Mouse (Mus musculus) limb, embryonic 14.5 days (tissue): ENCODE results near the gene Nuf2. TPM values are rescaled to one million over a fixed set of nuclear protein-coding genes. Genes with fewer than 3 reads are reported as not detected.

Experiments used
- ATAC-seq: fragments of 200-750 bp; cut with Nextera tagmentation; 2 replicates; pipeline ENCODE4 v1.8.0; 2017; ENCODE audit warnings: low read depth, moderate number of reproducible peaks, moderate TSS enrichment; ENCODE audit not compliant: low FRiP score
- DNase-seq: peaks from one replicate; pipeline ENCODE4 v3.0.0-alpha.2; 2015; ENCODE audit warnings: low spot score
- H3K27ac ChIP-seq: fragments of 300-500 bp; sonication (generic); replicated peaks from 2 replicates; pipeline ENCODE4 v1.5.1; 2014; ENCODE audit warnings: low read depth, mild to moderate bottlenecking, low read length, moderate library complexity, mixed read lengths
- H3K27me3 ChIP-seq: fragments of 300-500 bp; sonication (generic); 2 replicates; pipeline ENCODE4 v1.6.1; 2014; ENCODE audit warnings: low read length, mixed read lengths; ENCODE audit not compliant: control insufficient read depth, insufficient read depth
- H3K36me3 ChIP-seq: fragments of 300-500 bp; sonication (generic); 2 replicates; pipeline ENCODE4 v1.6.1; 2014; ENCODE audit warnings: mild to moderate bottlenecking, low read length, moderate library complexity, mixed read lengths; ENCODE audit not compliant: control insufficient read depth, insufficient read depth
- H3K4me1 ChIP-seq: fragments of 300-500 bp; sonication (generic); 2 replicates; pipeline ENCODE4 v1.6.1; 2014; ENCODE audit warnings: antibody characterized with exemption, low read length, mixed read lengths; ENCODE audit not compliant: control insufficient read depth, insufficient read depth
- H3K4me2 ChIP-seq: fragments of 300-500 bp; sonication (generic); replicated peaks from 2 replicates; pipeline ENCODE4 v1.6.1; 2014; ENCODE audit warnings: low read depth, mild to moderate bottlenecking, low read length, moderate library complexity; ENCODE audit not compliant: severe bottlenecking
- H3K4me3 ChIP-seq: fragments of 300-500 bp; sonication (generic); replicated peaks from 2 replicates; pipeline ENCODE4 v1.5.1; 2014; ENCODE audit warnings: low read length
- H3K9ac ChIP-seq: fragments of 300-500 bp; sonication (generic); 2 replicates; pipeline ENCODE4 v1.6.1; 2014; ENCODE audit warnings: mild to moderate bottlenecking, low read depth, low read length, moderate library complexity; ENCODE audit not compliant: severe bottlenecking
- H3K9me3 ChIP-seq: fragments of 300-500 bp; sonication (generic); 2 replicates; pipeline ENCODE4 v1.6.1; 2016; ENCODE audit warnings: low read length; ENCODE audit not compliant: control insufficient read depth
- POLR2A ChIP-seq: fragments of 200-500 bp; IDR thresholded peaks from 2 replicates; pipeline ENCODE4 v1.8.0; 2012; ENCODE audit warnings: inconsistent platforms, mild to moderate bottlenecking, moderate library complexity, borderline replicate concordance; ENCODE audit not compliant: insufficient read depth, insufficient read length; ENCODE audit errors: extremely low read depth
- WGBS: fragments of 180-500 bp; shearing (Covaris S2); extraction: QIAGEN DNeasy Blood & Tissue Kit; methylation state at CpG from one replicate; pipeline ENCODE4 v1.1.7; 2014; 5-methylcytosine and 5-hydroxymethylcytosine counted together
- polyA plus RNA-seq, 2 experiments: library from polyadenylated mRNA; depleted of rRNA in 1 of 2; stranded (reverse) in 1 of 2; unstranded in 1 of 2; fragments of >200 nt; fragmentation: Nextera tagmentation in 1 of 2; extraction: Ambion mirVana in 1 of 2; gene quantifications; 2 replicates each; pipeline versions ENCODE4 v1.2.1 to v1.2.3; 2012 to 2014

Gene Nuf2
- polyA plus RNA-seq, 2 experiments: 33.9 to 41.3 TPM

DNA sequence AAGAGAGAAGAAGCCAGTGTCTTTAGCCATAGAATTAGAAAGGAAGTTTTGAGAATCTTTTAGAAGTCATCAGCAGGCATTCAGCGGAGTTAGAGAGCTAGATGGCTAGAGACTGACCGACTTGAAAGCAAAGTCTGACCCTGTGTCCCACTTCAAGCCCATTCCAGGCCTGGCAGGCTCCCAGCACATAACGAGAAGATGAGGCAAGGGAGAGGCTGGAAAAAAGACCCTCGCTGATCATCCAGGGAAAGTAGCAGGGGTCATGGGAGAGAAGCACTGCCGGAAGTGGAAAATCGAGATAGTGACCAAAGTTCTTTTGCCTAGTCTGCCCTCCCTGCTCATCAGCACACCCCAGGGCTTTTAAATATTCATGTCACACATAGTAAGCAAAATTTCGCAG, 22.2 kb upstream of the Nuf2 start:
- no peaks in the 10 kb centered on the region for H3K36me3 ChIP-seq
- no peak overlapping the region for H3K4me3 ChIP-seq
- WGBS: 84% methylated on average over 7 of the region's 7 CpGs
- no peaks in the 10 kb centered on the region for H3K4me1 ChIP-seq
- no peaks in the 10 kb centered on the region for H3K9me3 ChIP-seq
- no peak overlapping the region for H3K4me2 ChIP-seq
- H3K27ac ChIP-seq: no peak overlapping the region
- no peak for TF ChIP-seq POLR2A
- no peak for ATAC-seq
- no peak for DNase-seq
- no peaks in the 10 kb centered on the region for H3K27me3 ChIP-seq
- no peak overlapping the region for H3K9ac ChIP-seq

DNA sequence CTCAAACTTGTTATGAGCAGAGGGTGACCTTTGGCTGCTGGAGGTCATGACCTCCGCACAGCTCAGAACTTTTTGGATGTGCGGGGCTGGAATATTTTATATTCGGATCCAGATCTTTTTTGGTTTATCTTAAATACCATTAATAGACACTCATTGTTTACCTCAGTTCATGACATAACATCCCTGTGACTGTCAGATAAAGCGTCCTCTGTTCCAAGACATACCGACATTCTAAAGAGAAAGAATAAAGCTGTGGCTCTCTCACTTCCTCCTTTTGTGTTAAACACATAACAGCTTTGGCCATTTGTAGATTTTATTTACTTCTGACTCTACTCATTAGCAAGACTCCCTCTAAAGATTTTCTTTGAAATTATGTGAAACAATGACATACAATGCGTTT, 9.2 kb upstream of the Nuf2 start:
- no peak overlapping the region for H3K27ac ChIP-seq
- H3K4me1 ChIP-seq: no peaks in the 10 kb centered on the region
- no peaks in the 10 kb centered on the region for H3K36me3 ChIP-seq
- H3K4me2 ChIP-seq: no peak overlapping the region
- H3K27me3 ChIP-seq: no peaks in the 10 kb centered on the region
- no peak for DNase-seq
- TF ChIP-seq POLR2A: no peak
- 84% methylated on average over 6 of the region's 6 CpGs for WGBS
- no peak overlapping the region for H3K9ac ChIP-seq
- no peak overlapping the region for H3K4me3 ChIP-seq
- H3K9me3 ChIP-seq: no peaks in the 10 kb centered on the region
- ATAC-seq: no peak

DNA sequence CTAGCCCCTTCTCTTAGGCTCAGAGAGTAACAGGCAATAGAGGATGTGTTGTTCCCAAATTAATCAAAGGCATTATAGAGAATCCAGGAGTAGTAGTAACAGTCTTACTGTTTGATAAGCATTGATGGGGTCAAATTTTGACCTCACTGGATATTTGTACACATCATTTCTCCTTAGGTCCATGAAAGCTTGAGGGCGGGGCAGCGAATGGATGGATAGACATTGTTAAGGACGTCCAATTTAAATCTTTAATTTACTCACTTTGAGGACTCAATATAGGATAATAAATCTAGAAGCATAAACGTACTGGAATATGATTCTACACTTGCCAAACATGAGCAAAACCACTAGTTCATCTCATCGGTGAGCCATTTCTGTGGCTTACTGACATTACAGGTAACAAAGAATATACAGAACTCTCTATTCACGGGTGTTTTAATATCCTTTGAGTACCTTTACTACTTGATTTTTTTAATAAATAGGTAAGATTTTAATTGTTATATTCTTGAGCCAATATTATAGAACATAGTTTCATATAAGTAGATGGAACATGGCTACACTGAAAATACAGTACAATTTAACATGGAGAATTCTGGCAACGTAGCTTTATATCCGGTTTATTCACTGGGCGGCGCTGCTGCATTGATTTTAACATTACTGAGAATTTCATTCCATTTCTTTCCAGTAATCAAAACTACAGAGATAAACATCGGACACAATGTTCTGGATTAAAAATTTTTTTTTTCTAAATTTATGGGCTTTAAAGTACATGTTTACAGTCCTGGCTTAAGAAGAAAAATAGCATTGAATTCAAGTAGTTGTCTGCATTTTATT, 655 bp upstream of the Nuf2 start:
- H3K4me3 ChIP-seq: peak overlapping the region; percentile 52
- H3K27me3 ChIP-seq: no peaks in the 10 kb centered on the region
- peak; percentile 83 for DNase-seq
- H3K4me2 ChIP-seq: peak overlapping the region; percentile 65
- no peaks in the 10 kb centered on the region for H3K9me3 ChIP-seq
- WGBS: 13% methylated on average over 11 of the region's 11 CpGs
- H3K36me3 ChIP-seq: peaks cover 3% of the 10 kb centered on the region; the same call in 1 of the 2 replicates
- H3K4me1 ChIP-seq: peaks cover 3% of the 10 kb centered on the region; the same call in 1 of the 2 replicates
- peak; percentile 60 for ATAC-seq
- H3K9ac ChIP-seq: peak overlapping the region; percentile 26; the same call in 1 of the 2 replicates
- H3K27ac ChIP-seq: peak overlapping the region; percentile 39
- no peak for TF ChIP-seq POLR2A

DNA sequence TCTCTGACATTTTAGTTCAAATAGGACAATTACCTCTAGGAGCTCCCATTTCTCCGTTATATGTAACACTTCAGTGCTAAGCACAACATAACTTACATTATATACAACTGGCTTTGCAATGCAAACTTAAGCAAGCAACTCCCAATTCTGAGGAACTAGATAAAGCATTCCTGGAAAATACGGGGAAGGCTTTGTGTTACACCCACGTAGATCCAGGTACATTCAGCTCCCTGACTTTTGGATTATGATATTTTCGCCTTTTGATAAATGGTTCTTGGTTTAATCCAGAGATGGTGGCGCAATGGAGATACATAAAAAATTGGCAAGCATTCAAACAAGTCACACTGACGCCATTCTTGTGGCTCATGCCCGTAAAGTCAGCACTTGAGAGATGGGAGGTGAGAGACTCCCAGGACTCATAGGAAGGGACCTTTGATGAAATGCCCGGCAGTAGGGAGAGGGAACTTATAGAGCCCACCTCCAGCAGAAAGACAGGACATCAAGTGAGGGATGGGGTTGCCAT, 1.2 kb downstream of the Nuf2 start:
- ATAC-seq: no peak
- Histone ChIP-seq H3K27me3 (no peaks in the 10 kb centered on the region), H3K9me3 (no peaks in the 10 kb centered on the region), H3K4me1 (peaks cover 3% of the 10 kb centered on the region; the same call in 1 of the 2 replicates), H3K27ac (no peak overlapping the region), H3K9ac (peak overlapping the region; percentile 54; the same call in 1 of the 2 replicates), H3K4me2 (peak overlapping the region; percentile 65), H3K4me3 (peak overlapping the region; percentile 52), H3K36me3 (peaks cover 4% of the 10 kb centered on the region; the same call in 1 of the 2 replicates)
- WGBS: 77% methylated on average over 8 of the region's 8 CpGs
- TF ChIP-seq POLR2A: no peak
- no peak for DNase-seq

DNA sequence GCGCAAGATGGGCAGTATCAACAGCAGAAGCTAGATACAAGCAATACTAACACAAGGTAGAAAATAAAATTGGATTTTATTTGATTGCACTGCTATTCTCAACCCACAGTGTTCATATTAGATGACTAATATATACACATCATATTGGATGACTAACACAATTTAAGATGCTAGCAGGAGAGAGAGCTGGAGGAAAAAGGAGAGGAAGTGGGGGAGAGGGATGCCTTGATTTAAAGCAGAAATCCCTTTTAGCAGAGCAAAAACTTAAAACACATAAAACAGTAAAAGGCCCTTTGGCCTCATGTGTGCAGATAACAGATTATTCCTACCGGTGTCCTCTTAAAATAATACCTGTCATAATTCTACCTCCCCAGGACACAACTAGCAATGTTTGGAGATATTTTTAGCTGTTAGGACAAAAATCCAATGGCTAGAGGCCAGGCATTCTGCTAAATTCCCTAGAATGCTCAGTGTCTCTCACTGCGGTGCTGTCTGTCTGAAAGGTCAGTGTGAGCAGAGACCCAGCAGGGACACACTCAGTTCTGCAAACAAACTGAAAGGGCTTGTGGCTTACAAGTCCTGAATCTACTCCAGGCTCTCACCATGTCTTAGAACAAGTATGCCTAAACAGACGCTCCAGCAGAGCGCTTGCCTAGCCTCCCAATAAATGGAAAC, 5.1 kb downstream of the Nuf2 start:
- Histone ChIP-seq H3K4me1 (peaks cover 3% of the 10 kb centered on the region; the same call in 1 of the 2 replicates), H3K27me3 (no peaks in the 10 kb centered on the region), H3K9me3 (no peaks in the 10 kb centered on the region), H3K4me3 (no peak overlapping the region), H3K36me3 (peaks cover 30% of the 10 kb centered on the region), H3K27ac (no peak overlapping the region), H3K4me2 (no peak overlapping the region), H3K9ac (no peak overlapping the region)
- DNase-seq (no peak), ATAC-seq (no peak)
- no peak for TF ChIP-seq POLR2A
- 90% methylated on average over 5 of the region's 5 CpGs for WGBS
